Mouse (Mus musculus): ENCODE data around the gene Pfkfb4.
A peak's percentile ranks its signal among the peaks of the same experiment; 100 is the strongest.

Pfkfb4 gene

GRCm38 (mm10) chr9:108991428-108992084 is at the start of gene Pfkfb4:
Gene Pfkfb4, plus strand, starts transcription at chr9:108991778.
- DNase-seq (ENCODE audit: low read depth, low spot score) = peak; percentile 98

- DNase-seq (ENCODE audit: low read depth, low spot score) = no peak
These were observed 46.5 kb upstream of the Pfkfb4 start for GRCm38 (mm10) chr9:108945111-108945510.

- DNase-seq (ENCODE audit: low read depth, low spot score) = no peak
These were observed 46.0 kb upstream of the Pfkfb4 start for GRCm38 (mm10) chr9:108945608-108946007.

DNA sequence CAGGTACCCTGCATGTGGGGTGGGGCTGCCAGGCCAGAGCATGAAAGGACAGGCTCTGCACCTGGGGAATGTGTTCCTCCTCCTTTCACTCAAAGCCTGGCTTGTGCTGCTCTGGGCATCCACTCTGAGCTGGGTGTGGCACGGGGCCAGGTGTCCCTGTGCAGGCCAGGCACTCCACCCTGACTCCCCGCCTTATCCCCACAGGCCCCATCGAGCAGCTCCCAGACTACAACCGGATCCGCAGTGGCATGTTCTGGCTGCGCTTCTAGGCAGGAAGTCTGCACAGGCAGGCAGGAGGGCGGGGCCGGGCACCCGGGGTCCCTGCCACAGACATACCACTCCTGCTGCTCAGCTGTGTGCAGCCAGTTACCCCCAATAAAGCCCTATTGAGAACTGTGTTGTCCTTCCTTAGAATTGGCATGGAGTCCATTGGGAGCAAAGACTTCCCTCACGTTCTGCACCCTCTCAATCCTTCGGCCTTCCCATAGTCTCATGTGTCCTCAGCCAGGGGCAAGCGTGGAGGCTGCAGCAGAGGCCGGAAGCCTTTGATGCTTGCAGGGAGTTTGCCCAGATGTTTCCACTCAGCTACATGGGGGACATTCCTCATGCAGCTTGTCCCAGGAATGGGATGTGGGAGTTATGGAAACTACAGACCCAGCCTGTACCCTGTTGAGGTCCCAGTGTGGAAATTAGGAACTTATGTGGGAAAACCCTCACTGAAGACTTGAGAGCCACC is 42.2 kb upstream of the Pfkfb4 start:
- DNase-seq (ENCODE audit: low read depth, low spot score) = no peak

GRCm38 (mm10) chr9:108949967-108950728 is 41.4 kb upstream of the Pfkfb4 start:
- DNase-seq (ENCODE audit: low read depth, low spot score) = no peak

DNA sequence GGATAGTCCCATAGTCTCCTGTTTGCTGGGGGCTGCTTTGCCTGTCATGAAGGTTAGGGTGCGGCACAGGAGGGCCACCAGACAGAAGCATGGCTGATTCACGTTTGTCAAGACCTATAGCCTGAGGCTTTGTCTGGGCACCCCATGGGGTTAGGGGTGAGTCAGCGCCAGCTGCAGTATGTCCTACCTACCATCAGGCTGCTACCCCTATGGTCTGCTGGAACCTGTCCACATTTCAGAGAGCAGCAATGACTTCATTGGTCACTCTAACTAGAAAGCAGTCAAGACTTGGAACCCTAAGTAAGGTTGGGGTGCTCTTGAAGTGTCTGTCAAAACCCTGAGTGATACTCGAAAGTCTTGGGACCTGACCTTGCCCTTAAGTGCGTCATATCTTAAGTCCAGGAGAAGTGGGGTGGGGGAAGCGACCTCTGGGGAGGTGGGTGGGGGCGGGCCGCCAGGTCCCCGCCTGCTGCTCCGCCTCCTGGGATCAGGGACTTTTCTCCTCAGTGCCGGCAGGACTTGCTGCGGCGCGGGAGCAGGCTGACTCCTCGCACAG is 38.4 kb upstream of the Pfkfb4 start, which contains the start of gene Col7a1:
Col7a1 (plus strand) TSS at position 506 of the 556 bp plus-strand sequence.
- no peak for DNase-seq (ENCODE audit: low read depth, low spot score)

- no peak for DNase-seq (ENCODE audit: low read depth, low spot score)
These were observed 36.3 kb upstream of the Pfkfb4 start for GRCm38 (mm10) chr9:108955241-108955640.

GRCm38 (mm10) chr9:108955846-108956245 is 35.7 kb upstream of the Pfkfb4 start:
- DNase-seq (ENCODE audit: low read depth, low spot score) = no peak

DNA sequence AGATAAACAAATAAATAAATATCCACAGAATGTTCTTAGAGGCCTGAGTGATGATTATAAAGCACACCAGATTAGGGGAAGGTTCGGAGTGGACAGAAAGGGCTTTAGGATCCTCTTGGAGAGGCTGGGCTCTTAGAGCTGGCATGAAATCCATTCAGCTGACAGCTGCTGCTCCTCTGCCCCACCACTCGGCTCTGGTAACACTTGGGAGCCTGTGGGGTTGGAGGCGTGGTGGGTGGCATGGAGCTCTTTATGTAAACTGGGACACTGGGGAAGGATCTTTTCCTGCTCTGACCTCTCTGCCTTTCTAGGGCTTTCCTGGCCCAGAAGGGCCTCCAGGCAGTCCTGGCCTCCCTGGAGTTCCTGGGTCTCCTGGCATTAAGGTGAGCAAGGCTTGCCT is 28.0 kb upstream of the Pfkfb4 start:
- no peak for DNase-seq (ENCODE audit: low read depth, low spot score)

DNA sequence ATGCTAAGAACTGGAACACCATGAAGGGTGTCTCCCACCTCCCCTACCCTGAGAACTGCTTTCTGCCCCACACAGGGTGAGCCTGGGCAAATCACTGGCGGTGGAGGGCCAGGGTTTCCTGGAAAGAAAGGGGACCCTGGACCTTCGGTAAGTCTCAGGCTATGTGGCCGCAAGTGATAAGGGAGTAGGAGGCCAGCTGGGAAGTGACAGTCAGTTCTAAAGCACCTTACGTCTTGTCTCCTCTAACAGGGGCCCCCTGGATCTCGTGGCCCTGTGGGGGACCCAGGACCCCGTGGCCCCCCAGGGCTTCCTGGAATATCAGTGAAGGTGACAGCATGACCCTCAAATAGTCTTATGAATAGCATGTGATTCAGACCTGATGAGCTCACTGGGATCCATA is 27.2 kb upstream of the Pfkfb4 start:
- DNase-seq (ENCODE audit: low read depth, low spot score) = no peak

GRCm38 (mm10) chr9:108970623-108971022 is 21.0 kb upstream of the Pfkfb4 start:
- no peak for DNase-seq (ENCODE audit: low read depth, low spot score)

- no peak for DNase-seq (ENCODE audit: low read depth, low spot score)
These were observed 15.1 kb upstream of the Pfkfb4 start for GRCm38 (mm10) chr9:108976483-108976882.

GRCm38 (mm10) chr9:108977966-108978365 is 13.6 kb upstream of the Pfkfb4 start:
- no peak for DNase-seq (ENCODE audit: low read depth, low spot score)

- DNase-seq (ENCODE audit: low read depth, low spot score) = no peak
These were observed 9.1 kb upstream of the Pfkfb4 start for GRCm38 (mm10) chr9:108982498-108982897.

DNA sequence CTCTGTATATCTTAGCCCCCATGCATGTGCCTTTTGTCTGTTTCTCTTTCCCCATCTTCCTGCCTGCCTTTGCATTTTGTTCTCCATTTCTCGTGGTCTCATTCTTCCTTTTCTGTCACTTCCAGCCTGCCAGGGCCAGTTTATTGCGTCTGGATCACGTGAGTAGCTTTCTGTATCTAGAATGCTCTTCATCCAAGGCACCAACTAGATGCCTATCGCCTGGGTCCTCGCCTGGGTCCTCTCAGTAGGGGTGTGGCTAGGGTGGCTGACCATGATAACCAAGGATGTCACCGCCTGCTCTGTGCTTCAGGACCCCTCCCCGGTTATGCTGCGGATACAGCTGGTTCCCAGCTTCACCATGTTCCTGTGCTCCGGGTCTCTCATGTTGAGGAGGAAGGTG is 8.4 kb upstream of the Pfkfb4 start:
- DNase-seq (ENCODE audit: low read depth, low spot score) = no peak

DNA sequence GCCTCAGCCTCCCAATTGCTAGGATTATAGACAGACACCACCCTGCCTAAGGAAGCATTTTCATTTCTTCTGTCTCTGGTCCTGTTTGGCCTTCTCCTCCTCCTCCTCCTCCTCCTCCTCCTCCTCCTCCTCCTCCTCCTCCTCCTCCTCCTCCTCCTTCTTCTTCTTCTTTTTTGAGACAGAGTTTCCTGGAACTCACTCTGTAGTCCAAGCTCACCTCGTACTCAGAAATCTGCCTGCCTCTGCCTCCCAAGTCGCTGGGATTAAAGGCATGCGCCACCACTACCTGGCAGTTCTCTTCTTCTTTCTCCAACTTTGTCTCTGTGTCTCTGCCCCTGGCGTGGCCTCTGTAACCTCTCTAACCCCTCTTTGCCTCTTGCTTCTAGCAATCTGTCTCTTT is 5.9 kb upstream of the Pfkfb4 start, which contains the start of gene Ucn2:
Ucn2 (plus strand) TSS at position 301 of the 400 bp plus-strand sequence.
- no peak for DNase-seq (ENCODE audit: low read depth, low spot score)

DNA sequence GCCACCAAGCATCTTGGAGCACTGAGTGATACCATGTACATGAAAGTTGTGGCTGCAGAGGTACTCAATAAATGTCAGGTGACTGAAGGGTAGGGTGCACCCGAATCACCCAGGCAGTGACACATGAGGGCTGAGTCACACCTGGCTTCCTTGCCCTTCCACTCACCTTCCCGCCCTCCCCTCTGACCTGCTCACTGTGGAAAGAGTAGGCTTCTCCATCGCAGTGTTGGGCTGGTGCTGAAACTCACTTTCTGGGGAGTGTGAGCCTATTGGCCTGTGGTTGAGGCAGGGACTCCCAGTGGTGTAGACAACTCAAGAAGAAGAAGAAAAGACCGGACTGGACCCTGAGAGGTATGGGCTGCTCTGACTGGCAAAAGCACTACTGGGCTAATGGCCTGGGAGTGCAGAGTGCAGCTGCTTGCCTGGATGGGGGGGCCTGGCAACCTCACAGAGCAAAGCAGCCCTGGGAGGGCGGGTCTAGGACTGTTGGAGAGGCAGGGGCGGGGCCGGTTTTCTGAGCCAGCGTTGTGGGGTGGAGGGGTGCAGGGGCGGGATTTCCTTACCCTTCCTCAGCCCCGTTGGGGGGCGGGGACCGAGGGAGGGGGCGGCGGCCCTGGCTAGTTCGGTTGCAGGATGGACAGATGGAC is 3.8 kb upstream of the Pfkfb4 start:
- DNase-seq (ENCODE audit: low read depth, low spot score) = no peak

DNA sequence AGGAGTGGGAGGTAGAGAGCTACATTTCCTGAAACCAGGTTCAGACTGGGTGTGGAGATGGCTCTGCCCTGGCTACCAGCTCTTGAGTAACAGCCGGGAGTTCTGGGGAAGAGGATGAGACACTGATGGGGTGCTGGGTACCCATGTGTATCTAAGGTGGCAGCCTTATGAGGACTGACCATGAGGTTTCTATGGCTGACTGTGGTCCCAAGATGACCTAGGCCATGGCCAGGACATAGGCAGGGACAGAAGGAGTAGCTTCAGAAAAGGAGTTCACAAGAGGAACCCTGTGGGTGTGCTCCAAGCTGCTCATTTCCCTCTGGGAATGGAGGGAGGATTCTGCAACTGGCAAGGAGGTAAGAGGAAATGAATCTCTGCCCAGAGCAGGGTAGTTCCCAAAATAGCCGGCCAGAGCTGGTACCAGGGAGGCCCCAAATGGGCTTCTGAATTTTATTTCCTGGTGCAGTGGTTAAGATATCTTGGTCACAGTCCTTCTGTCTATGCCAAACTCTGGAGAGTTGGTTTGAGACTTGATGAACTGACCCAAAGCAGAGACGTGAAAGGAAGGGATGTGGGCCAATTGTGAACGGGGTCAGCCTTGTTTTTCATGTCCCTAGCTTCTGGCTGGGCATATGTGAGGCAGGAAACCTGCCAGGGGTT is 1.6 kb upstream of the Pfkfb4 start:
- DNase-seq (ENCODE audit: low read depth, low spot score) = no peak

GRCm38 (mm10) chr9:108990462-108990820 is 1.1 kb upstream of the Pfkfb4 start:
- DNase-seq (ENCODE audit: low read depth, low spot score) = no peak

DNA sequence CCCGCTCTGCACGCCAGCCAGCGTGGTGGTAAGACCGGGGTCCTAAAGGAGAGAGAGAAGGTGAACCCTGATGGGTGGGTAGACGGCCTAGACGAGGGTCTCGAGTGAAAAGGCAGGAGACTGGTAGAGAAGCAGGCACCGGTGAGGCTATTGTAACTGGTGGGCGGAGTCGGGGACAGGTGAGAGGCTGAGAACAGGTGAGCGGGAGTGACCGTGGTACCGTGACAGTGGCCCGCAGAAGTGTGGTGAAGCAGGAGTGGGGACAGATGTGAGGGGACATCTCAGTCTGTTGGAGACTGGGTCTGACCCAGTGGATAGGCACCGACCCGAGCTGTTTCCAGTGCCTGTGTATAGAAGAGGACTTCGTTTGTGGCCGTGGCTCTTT is 499 bp downstream of the Pfkfb4 start:
- no peak for DNase-seq (ENCODE audit: low read depth, low spot score)

Measured in CD4-positive, CD25-positive, alpha-beta regulatory T cell, adult 2 months (primary cell).